ENCODE assay signal across 8 mouse cellular contexts in genomic region chr13:111867763-111868725, GRCm38 (mm10). TPM values are rescaled to one million over a fixed set of nuclear protein-coding genes. Genes with fewer than 3 reads are reported as not detected.
DNase-seq lines count a peak whose midpoint lies in the region.

No protein-coding gene starts in this region.

- peak; percentile 62 for DNase-seq in Muller cell, postnatal 12 days (ENCODE audit: inconsistent ontology term)
- peak; percentile 56 for DNase-seq in embryo, embryonic 9.5 days (ENCODE audit: extremely low spot score)
- peak; percentile 38 for DNase-seq in gastrocnemius, postnatal 25 days
- DNase-seq in induced T-regulatory cell, adult 2 months (ENCODE audit: low read depth): peak; percentile 93
- DNase-seq in left cerebral cortex, adult 9 months (ENCODE audit: low spot score in 2 of 2): peak; percentile 10 to 45
- DNase-seq in lung, postnatal 4 days: peak; percentile 66 to 70
- DNase-seq in retina, embryonic 14.5 days (ENCODE audit: low spot score): peak; percentile 54
- peak; percentile 80 for DNase-seq in thymus, postnatal 14 days

RNA-seq across cellular contexts. Expression of gene Map3k1, which starts 59.3 kb away (rescaled TPM):
- 1 to 10 TPM; 8.0 to 9.3 TPM for total RNA-seq in gastrocnemius, postnatal 25 days (2021)

Comparison
In these comparisons a context has a peak if more than half of its experiments do, and no peak if none do; other contexts are left out.
1. Peak in every context shown above with its lines: DNase-seq.
2. DNase-seq: peak in every context shown above with its lines; median percentile 93 in induced T-regulatory cell, adult 2 months; 80 in thymus, postnatal 14 days; 68 in lung, postnatal 4 days; 62 in Muller cell, postnatal 12 days; 56 in embryo, embryonic 9.5 days; 54 in retina, embryonic 14.5 days; 38 in gastrocnemius, postnatal 25 days; 28 in left cerebral cortex, adult 9 months.